Mouse (Mus musculus) embryo, embryonic 11 days (tissue): ENCODE data around the gene Gm29776.

Experiments used
- DNase-seq: peaks from one replicate; pipeline ENCODE4 v3.0.0-alpha.2; 2015

The Gm29776 gene

GRCm38 (mm10) chr14:54698733-54699132, at the start of gene Gm29776:
TSS of gene Gm29776 (minus strand) at chr14:54698833.
- no peak for DNase-seq

DNA sequence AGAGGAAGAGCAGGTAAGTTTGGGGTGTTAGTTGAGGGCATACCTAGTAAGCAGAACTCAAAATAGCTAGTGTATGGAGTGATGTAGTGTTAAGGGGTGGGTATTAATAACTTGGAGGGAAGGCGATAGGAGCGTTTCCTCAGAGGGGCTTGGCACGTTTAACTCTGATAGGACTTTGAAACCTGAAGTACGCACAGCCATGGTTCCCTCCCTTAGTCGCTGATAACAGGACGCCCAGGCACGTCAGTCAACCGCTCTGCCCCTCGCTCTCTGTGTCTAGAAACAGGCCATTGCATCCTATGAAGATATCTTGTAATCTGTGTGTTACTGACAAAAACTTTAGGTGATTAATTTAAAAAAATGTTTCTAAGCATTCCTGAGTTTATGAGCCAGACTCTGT, 47.4 kb upstream of the Gm29776 start:
- DNase-seq, result no peak

GRCm38 (mm10) chr14:54744473-54744872, 45.8 kb upstream of the Gm29776 start:
- no peak for DNase-seq

DNA sequence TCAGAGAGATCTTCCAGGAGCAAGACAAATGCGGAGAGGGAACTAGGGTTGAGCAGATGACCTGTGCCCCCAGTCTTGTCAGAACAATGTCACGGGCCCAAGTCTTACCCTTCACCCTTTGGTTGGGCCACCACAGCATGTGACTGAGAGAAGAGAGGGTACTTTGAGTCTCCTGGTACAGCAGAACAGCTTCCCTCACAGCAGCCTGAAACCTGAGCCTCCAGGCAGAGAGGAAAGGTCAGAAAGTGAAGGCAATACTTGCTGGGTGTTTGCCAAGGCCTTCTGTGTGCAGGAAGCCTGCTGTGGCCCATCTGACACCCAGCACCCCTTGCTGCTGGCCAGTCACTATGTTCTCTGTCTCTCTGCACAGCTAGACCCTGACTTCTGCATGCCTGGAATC, 43.7 kb upstream of the Gm29776 start:
- DNase-seq, result no peak

DNA sequence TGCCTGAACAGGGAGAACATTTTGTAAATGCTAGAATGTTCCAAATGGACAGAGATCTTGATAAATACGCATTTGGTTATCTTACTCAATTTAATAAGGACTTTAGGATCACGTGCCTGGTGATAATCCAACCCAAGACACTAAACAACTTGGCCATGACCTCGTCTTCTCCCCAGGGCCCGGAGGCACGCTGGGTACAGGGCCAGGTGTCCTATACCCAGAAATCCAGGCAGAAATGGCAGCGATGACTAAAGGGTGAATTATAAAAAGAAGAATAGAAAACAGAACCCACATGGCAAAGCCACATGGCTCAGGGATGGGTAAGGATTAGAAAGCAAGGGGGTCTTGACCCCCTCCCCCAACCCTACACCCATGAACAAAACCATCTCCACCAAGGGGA, 43.1 kb upstream of the Gm29776 start:
- DNase-seq, result no peak

- no peak for DNase-seq
Measured at GRCm38 (mm10) chr14:54737634-54738033, 39.0 kb upstream of the Gm29776 start.

GRCm38 (mm10) chr14:54736555-54737552, 38.2 kb upstream of the Gm29776 start:
- DNase-seq, result peak; percentile 36

- DNase-seq, result no peak
Measured at GRCm38 (mm10) chr14:54735221-54735620, 36.6 kb upstream of the Gm29776 start.

GRCm38 (mm10) chr14:54734004-54734403, 35.4 kb upstream of the Gm29776 start:
- DNase-seq, result no peak

DNA sequence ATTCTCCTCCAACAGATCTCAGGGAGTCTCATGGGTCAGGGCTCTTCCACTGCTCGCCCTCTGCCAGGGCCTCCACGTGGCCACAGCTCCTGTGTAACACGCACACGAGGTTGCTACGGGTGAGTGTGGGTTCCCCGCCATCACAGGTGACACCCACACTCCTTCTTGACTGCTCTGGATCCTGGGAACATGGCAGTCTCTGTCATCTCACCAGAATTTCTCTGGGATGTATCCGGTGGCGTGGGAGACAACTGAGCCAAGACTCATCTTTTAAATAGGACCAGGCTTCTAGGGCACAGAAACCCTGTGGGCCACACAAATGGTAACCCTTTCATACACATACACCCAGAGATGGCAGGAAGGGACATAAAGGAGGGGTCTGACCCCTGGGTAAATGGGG, 33.6 kb upstream of the Gm29776 start:
- no peak for DNase-seq

DNA sequence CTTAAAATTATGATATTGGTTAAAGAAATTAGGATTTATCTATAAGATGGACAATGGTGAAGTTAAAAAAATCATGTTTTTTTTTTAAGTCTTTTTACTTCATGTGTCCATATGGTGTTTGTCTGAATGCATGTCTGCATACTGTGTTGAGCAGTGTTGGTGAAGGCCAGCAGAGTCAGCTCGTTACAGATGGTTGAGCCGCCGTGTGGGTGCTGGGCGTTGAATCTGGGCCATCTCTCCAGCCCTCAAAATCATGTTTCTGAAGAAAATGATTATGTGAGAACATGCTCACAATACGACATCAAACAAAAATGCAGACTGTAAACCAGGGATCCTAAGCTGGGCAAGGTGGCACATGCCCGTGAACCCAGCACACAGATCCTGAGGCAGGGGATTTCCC, 31.7 kb upstream of the Gm29776 start:
- no peak for DNase-seq

DNA sequence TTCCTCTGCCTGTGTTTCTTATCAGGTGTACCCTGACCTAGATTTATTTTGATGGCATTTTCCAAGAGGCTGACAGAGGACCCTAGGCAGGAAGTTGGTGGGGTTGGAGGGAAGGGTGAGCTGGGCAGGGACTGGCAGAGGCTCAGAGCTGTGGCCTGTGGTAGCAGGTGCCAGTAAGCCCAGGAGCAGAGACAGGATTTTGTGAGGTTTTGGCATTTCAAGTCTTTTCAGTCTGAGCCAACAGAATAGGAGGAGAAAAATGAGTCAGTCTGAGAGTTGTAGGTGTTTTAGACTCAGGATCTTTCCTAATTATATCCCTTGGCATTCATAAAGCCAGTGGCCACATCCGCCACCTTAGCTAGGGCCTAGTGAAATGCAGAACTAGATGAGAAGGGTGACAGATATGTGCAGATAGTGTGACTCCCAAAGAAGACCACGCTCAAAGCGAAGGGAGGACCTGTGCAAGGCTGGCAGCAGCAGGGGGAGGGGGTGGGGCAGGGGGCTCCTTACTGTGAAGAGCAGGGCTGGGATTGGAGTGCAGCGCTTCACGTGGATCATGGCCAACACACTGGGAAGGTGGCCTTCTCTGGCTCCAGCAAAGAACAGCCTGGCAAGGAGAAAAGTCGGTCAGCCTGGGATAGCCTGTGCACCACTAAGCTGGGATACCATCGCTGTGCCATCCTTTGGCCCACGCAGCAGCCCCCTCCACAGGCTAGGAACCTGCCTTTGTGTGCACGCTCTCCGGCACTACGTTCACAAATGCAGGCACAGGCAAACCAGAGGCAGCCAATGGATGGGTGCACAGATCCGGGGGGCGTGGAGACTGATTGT, 30.4 kb upstream of the Gm29776 start:
- no peak for DNase-seq

- no peak for DNase-seq
Measured at GRCm38 (mm10) chr14:54727565-54727964, 28.9 kb upstream of the Gm29776 start.

DNA sequence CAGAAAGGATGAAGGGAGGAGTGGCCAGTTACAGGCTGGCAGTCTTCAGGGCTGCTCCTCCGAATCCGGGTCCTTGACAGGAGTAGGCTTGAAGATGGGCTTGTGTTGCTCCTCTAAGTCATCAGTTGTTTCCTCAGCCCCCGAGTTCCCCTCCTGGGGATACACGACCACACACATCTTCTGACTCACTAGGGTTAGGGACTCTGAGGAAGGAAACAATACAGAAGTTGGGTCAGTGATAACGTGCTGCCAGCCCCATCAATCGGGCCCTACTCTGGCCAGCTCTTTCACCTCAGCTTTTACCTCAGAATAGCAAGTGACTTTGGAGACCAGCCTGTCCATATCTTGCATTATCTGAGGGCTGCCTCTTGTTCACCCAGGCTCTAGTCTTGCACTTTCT, 25.4 kb upstream of the Gm29776 start:
- DNase-seq, result no peak

- DNase-seq, result no peak
Measured at GRCm38 (mm10) chr14:54721711-54722110, 23.1 kb upstream of the Gm29776 start.

DNA sequence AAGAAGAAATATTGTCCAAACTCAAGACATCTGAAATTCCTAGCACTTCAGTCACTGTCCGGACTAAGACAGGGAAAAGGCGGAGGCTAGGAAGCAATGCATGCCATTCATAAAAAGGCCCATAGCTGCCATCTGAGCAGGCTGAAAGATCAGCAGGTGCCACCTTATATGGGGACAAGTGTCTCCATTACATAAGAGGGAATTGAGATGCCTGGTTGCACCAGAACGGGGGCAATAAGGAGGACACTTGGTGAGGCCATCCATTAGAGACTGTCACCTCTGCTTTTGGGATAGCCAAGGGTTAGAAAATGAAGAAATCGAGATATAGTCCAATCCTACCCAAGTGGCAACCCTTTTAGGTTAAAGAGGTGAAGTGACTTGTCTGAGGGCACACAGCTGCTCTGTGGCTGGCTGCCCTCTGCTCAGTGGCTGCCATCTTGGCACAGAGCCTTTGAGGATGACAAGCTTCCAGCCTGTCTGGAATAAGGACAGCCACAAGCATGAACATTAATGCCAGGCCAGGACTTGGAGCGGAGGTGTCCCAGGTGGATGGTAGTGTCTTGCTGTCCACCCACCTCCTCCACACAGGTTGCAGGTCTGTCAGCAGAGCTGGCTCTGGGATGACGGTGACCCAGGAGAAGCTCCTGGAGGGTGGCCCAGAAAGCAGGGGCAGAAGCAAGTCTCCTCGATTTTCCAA, 22.2 kb upstream of the Gm29776 start:
- DNase-seq, result no peak

- no peak for DNase-seq
Measured at GRCm38 (mm10) chr14:54720041-54720440, 21.4 kb upstream of the Gm29776 start.

- no peak for DNase-seq
Measured at GRCm38 (mm10) chr14:54715402-54715801, 16.8 kb upstream of the Gm29776 start.

GRCm38 (mm10) chr14:54714617-54715081, 16.0 kb upstream of the Gm29776 start:
- DNase-seq, result peak; percentile 17

DNA sequence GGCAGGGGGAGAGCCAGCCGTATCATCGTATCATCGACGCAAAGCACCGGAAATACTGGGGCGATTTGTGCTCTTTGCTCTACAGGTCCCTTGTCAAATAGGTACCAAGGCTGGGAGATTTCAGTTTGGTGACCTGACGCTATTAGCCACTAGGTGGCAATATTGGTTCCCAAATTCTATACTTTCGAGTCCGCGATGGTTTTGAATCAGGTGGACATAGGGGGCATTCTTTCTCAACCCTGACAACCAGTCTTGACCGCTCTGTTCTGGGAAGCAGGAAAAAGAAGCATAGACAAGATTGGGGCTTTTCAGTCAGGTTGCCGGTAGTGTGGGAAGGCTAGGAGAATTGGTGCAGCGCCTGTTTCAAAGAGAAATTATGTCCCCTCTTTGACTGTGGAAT, 15.5 kb upstream of the Gm29776 start:
- peak; percentile 91 for DNase-seq

DNA sequence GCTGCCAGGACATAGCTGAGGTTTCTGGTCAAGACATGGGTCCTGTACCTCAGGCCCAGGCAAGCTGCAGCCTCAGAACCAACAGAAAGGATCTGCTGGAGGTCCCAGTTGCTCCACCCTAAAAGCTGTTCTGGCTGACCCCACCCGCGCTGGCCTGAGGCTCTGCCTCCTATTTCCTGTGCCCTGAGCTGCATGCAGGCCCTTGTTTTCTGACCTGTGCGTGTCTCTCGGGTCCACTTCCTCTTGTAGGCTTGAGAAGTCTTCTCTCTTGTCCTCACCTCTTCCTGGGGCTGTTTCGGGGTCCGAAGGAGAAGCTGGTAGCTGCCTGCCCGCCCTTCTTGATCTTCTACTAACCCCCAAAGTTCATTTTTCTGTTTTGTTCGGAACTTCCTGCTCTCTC, 14.2 kb upstream of the Gm29776 start:
- DNase-seq, result no peak

DNA sequence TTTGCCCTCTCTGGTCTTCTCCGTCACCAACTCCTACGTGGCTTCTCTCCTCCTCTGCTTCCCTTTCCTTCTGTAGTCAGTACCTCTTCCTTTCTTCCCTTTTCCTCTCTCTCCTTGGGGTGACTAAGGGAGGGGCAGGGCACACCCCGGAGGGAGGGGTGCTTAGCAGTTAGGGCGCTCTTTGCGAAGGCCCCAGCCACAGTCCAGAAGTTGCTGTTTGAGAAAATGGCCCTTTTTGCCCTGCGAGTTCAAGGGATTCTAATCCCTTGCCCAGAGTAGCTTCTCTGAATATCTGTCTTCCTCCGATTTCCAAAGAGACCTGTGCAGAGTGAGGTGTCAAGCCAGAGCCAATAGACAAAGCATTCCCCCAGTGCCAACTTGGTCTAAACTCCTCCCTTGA, 13.4 kb upstream of the Gm29776 start, which contains the start of gene Cebpe:
Cebpe (minus strand) TSS at position 101 of the 400 bp plus-strand sequence.
- DNase-seq, result no peak

GRCm38 (mm10) chr14:54709054-54709453, 10.4 kb upstream of the Gm29776 start:
- no peak for DNase-seq
